Mouse (Mus musculus) liver, embryonic 16.5 days (tissue): Measurements from ENCODE around the gene Tmem91. TPM values are rescaled to one million over a fixed set of nuclear protein-coding genes. Genes with fewer than 3 reads are reported as not detected.

Source experiments
- ATAC-seq: fragments of 200-750 bp; cut with Nextera tagmentation; 2 replicates; pipeline ENCODE4 v1.8.0; 2017; ENCODE audit warnings: low read depth, mild to moderate bottlenecking, moderate number of reproducible peaks, moderate library complexity
- H3K27ac ChIP-seq: fragments of 300-500 bp; sonication (generic); 2 replicates; pipeline ENCODE4 v1.5.1; 2014; ENCODE audit warnings: mild to moderate bottlenecking, low read length
- H3K27me3 ChIP-seq: fragments of 300-500 bp; sonication (generic); 2 replicates; pipeline ENCODE4 v1.6.1; 2014; ENCODE audit warnings: low read depth, low read length, mixed read lengths; ENCODE audit not compliant: control insufficient read depth, insufficient read depth
- H3K36me3 ChIP-seq: fragments of 300-500 bp; sonication (generic); 2 replicates; pipeline ENCODE4 v1.6.1; 2014; ENCODE audit warnings: mild to moderate bottlenecking; ENCODE audit not compliant: control insufficient read depth, insufficient read depth
- H3K4me1 ChIP-seq: fragments of 300-500 bp; sonication (generic); 2 replicates; pipeline ENCODE4 v1.6.1; 2014; ENCODE audit warnings: low read depth, low read length, mixed read lengths; ENCODE audit not compliant: control insufficient read depth
- H3K4me2 ChIP-seq: fragments of 300-500 bp; sonication (generic); 2 replicates; pipeline ENCODE4 v1.6.1; 2014; ENCODE audit warnings: low read depth, low read length, mixed read lengths
- H3K4me3 ChIP-seq: fragments of 300-500 bp; sonication (generic); 2 replicates; pipeline ENCODE4 v1.5.1; 2014; ENCODE audit warnings: low read depth, mild to moderate bottlenecking, low read length
- H3K9ac ChIP-seq: fragments of 300-500 bp; sonication (generic); 2 replicates; pipeline ENCODE4 v1.6.1; 2014; ENCODE audit warnings: low read depth, low read length
- H3K9me3 ChIP-seq: fragments of 300-500 bp; sonication (generic); replicated peaks from 2 replicates; pipeline ENCODE4 v1.6.1; 2016; ENCODE audit warnings: low read length; ENCODE audit not compliant: control insufficient read depth
- WGBS: fragments of 180-500 bp; shearing (Covaris S2); extraction: QIAGEN DNeasy Blood & Tissue Kit; methylation state at CpG from one replicate; pipeline ENCODE4 v1.1.7; 2014; ENCODE audit not compliant: insufficient replicate concordance; 5-methylcytosine and 5-hydroxymethylcytosine counted together
- polyA plus RNA-seq: library from polyadenylated mRNA; unstranded; fragments of >200 nt; fragmentation: Nextera tagmentation; extraction: Ambion mirVana; gene quantifications from 2 replicates; pipeline ENCODE4 v1.2.1, GENCODE M21; 2015

Tmem91 gene
- polyA plus RNA-seq, 1 experiment from 2014 or later, result 1.3 TPM

- Histone ChIP-seq H3K9ac (no peak overlapping the region), H3K4me2 (no peak overlapping the region), H3K4me3 (no peak overlapping the region), H3K27ac (peak overlapping the region; percentile 60), H3K27me3 (no peaks in the 10 kb centered on the region), H3K9me3 (no peaks in the 10 kb centered on the region), H3K4me1 (peaks cover 10% of the 10 kb centered on the region), H3K36me3 (no peaks in the 10 kb centered on the region)
- 14% methylated on average over 5 of the region's 5 CpGs for WGBS
- no peak for ATAC-seq
Observed at GRCm38 (mm10) chr7:25649839-25650238, 25.1 kb downstream of the Tmem91 start.

- Histone ChIP-seq H3K9ac (no peak overlapping the region), H3K27ac (no peak overlapping the region), H3K36me3 (no peaks in the 10 kb centered on the region), H3K4me3 (no peak overlapping the region), H3K27me3 (no peaks in the 10 kb centered on the region), H3K9me3 (no peaks in the 10 kb centered on the region), H3K4me2 (no peak overlapping the region), H3K4me1 (peaks cover 10% of the 10 kb centered on the region)
- WGBS, result 32% methylated on average over 5 of the region's 5 CpGs
- no peak; the same call in 1 of the 2 replicates for ATAC-seq
Observed at GRCm38 (mm10) chr7:25647574-25648123, 27.3 kb downstream of the Tmem91 start.

DNA sequence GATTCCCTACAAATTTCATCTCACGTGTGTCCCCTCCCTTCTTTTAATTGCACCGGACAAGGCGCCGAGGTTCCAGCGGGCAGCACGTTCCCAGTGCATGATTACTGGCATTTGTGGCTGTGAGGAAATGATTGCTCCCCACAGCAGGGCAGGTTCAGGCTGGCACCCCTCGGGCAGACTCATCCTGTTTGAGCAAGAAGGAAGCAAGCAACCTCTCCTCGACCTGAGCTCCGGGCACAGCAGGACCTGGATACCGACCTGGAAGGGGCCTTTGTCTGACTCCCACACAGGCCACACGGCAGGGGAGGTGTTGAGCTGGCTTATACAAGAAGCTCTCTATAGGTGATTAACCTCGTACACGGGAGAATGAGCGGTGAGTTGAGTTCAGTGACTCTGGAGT is 29.9 kb downstream of the Tmem91 start:
- Histone ChIP-seq H3K27ac (no peak overlapping the region), H3K9ac (no peak overlapping the region), H3K36me3 (no peaks in the 10 kb centered on the region; the same call in 1 of the 2 replicates), H3K4me3 (no peak overlapping the region), H3K4me1 (peaks cover 7% of the 10 kb centered on the region), H3K4me2 (no peak overlapping the region), H3K9me3 (no peaks in the 10 kb centered on the region), H3K27me3 (no peaks in the 10 kb centered on the region)
- no peak for ATAC-seq
- 42% methylated on average over 14 of the region's 14 CpGs for WGBS

DNA sequence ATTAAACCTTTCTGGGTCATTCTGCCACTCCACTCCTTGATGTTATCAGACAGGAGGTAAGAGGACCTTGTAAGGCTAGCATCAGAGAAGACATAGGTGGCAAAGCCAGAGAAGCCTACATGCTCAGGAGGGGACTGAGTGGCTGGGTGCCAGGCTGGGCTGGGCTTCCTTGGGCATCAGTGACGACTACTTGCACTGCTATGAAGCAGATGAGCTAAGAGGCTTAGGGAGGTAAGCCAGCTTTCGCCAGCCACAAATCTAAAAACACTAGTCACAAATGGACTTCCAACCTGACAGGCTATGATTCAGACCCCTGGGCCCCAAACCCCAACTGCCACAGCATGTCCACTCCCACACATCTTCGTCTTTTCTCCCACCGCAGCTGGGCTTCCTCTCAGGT is 30.3 kb downstream of the Tmem91 start:
- ATAC-seq, result no peak
- Histone ChIP-seq H3K9me3 (no peaks in the 10 kb centered on the region), H3K4me3 (no peak overlapping the region), H3K27me3 (no peaks in the 10 kb centered on the region), H3K9ac (no peak overlapping the region), H3K27ac (no peak overlapping the region), H3K4me1 (peaks cover 4% of the 10 kb centered on the region), H3K36me3 (no peaks in the 10 kb centered on the region; the same call in 1 of the 2 replicates), H3K4me2 (no peak overlapping the region)
- 31% methylated on average over 4 of the region's 4 CpGs for WGBS

DNA sequence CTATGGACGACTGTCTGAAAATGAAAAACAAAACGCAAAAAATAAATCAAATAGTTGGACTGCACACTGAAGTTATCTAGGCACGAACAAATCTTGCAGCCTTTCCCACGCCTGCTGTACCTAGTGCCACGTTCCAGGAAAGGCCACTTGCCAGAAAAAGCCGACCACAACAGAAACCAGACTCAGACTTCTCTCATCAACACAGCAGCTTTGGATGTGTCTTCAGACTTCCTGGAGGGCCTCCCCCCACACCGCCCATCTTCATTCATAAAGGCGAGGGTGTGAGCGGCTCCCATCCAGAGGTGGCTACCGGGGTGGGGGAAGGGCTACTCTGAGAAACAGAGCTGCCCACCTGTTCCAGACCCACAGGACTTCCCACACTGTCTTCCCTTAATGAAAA is 30.8 kb downstream of the Tmem91 start:
- no peaks in the 10 kb centered on the region; the same call in 1 of the 2 replicates for H3K36me3 ChIP-seq
- ATAC-seq, result no peak
- H3K9ac ChIP-seq, result no peak overlapping the region
- no peaks in the 10 kb centered on the region for H3K27me3 ChIP-seq
- H3K27ac ChIP-seq, result no peak overlapping the region
- 45% methylated on average over 10 of the region's 10 CpGs for WGBS
- no peak overlapping the region for H3K4me3 ChIP-seq
- H3K4me2 ChIP-seq, result no peak overlapping the region
- no peaks in the 10 kb centered on the region for H3K9me3 ChIP-seq
- H3K4me1 ChIP-seq, result no peaks in the 10 kb centered on the region

- no peaks in the 10 kb centered on the region; the same call in 1 of the 2 replicates for H3K36me3 ChIP-seq
- ATAC-seq, result no peak
Observed at GRCm38 (mm10) chr7:25639754-25640153, 35.2 kb downstream of the Tmem91 start.

GRCm38 (mm10) chr7:25637099-25637498 is 37.9 kb downstream of the Tmem91 start:
- 71% methylated on average over 5 of the region's 5 CpGs for WGBS
- Histone ChIP-seq H3K4me1 (no peaks in the 10 kb centered on the region), H3K27me3 (no peaks in the 10 kb centered on the region), H3K9ac (no peak overlapping the region), H3K36me3 (no peaks in the 10 kb centered on the region; the same call in 1 of the 2 replicates), H3K4me3 (no peak overlapping the region), H3K27ac (no peak overlapping the region), H3K4me2 (no peak overlapping the region), H3K9me3 (no peaks in the 10 kb centered on the region)
- ATAC-seq, result no peak

More at GRCm38 (mm10) chr7:25639754-25640153, 35.2 kb downstream of the Tmem91 start:
- H3K9ac ChIP-seq, result no peak overlapping the region
- H3K4me2 ChIP-seq, result no peak overlapping the region
- WGBS, result 69% methylated on average over 4 of the region's 4 CpGs
- H3K4me3 ChIP-seq, result no peak overlapping the region
- H3K9me3 ChIP-seq, result no peaks in the 10 kb centered on the region
- H3K27ac ChIP-seq, result no peak overlapping the region
- H3K4me1 ChIP-seq, result no peaks in the 10 kb centered on the region
- H3K27me3 ChIP-seq, result no peaks in the 10 kb centered on the region

DNA sequence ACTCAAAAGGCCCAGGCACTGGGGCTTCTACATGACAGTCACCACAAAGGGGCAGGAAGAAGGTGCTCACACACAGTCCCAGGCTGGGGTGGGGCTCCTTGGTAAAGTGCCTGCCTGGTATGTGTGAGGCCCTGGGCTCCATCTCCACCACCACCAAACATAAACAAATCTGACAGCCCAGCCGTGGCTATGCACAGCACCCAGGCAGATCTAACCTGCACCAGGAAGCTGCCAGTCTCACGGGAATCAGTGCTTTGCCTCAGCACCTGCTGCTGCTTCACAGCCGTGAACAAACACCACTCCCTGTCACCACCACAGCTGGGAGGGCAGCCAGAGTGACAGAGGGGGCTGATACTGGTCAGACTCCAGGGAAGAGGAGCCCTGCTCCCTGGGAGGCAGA is 38.6 kb downstream of the Tmem91 start:
- Histone ChIP-seq H3K27ac (peak overlapping the region; percentile 41; the same call in 1 of the 2 replicates), H3K36me3 (no peaks in the 10 kb centered on the region; the same call in 1 of the 2 replicates), H3K9ac (no peak overlapping the region), H3K9me3 (no peaks in the 10 kb centered on the region), H3K4me3 (no peak overlapping the region), H3K4me2 (no peak overlapping the region), H3K4me1 (no peaks in the 10 kb centered on the region), H3K27me3 (no peaks in the 10 kb centered on the region)
- no peak for ATAC-seq
- WGBS, result 39% methylated on average over 3 of the region's 3 CpGs

GRCm38 (mm10) chr7:25632679-25633078 is 42.3 kb downstream of the Tmem91 start:
- WGBS, result 27% methylated on average over 5 of the region's 5 CpGs
- peaks cover 9% of the 10 kb centered on the region for H3K4me1 ChIP-seq
- no peak overlapping the region for H3K4me3 ChIP-seq
- H3K9me3 ChIP-seq, result no peaks in the 10 kb centered on the region
- peak overlapping the region; percentile 31; the same call in 1 of the 2 replicates for H3K27ac ChIP-seq
- H3K27me3 ChIP-seq, result no peaks in the 10 kb centered on the region
- no peaks in the 10 kb centered on the region for H3K36me3 ChIP-seq
- no peak for ATAC-seq
- H3K4me2 ChIP-seq, result no peak overlapping the region
- no peak overlapping the region for H3K9ac ChIP-seq
